Mouse (Mus musculus) lung, adult 10 weeks (tissue): ENCODE results near the gene Pnma5. TPM values are rescaled to one million over a fixed set of nuclear protein-coding genes. Genes with fewer than 3 reads are reported as not detected.

Experiments
- polyA plus RNA-seq: library from polyadenylated mRNA; stranded (reverse); fragments of 350-450 nt; fragmentation: Illumina TruSeq; extraction: RNeasy Lipid Tissue Mini Kit (QIAGEN cat#74804); gene quantifications from one replicate; pipeline ENCODE4 v1.2.3, GENCODE M21; 2014; ENCODE audit warnings: low read depth, low replicate concordance; ENCODE audit not compliant: insufficient read depth

Gene Pnma5
- polyA plus RNA-seq: not detected

GRCm38 (mm10) chrX:73037003-73037402 lies at the start of gene Pnma5:
TSS of gene Pnma5 (minus strand) at chrX:73037103.

DNA sequence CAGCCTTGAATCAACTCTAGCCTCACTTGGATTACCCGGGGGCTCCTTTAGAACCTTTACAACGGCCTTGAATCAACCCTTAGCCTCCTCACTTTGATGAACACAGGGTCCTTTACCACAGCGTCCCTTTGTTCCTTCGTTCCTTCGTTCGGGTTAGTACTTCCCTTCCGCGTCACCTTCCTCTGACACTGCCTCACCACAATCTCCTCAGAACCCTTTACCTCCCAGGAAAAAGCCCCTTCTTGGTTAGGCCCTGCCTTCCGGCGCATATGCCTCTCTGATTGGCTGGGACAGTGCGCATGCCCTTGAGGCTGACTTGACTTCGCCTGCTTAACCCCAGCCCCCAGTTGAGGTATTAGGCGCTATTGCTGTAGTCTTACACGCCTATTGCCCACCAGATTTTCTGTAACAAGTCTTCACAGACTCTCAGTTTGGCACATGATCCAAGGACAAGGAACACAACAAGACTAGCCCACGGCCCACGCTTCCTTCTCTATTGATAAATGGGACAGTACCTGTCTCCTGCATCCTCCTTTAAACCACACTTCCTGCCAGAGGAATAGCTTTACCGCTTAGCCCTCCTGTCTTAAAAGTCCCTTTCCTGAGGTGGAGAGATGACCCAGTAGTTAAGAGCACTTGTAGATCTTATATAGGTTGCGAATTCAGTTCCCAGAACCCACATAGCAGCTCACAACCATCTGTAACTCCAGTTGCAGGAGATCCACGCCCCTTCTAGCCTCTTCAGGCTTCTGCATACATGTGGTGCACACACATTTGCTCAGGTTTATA lies 45.6 kb upstream of the Pnma5 start, which contains the start of gene Xlr4a:
Gene Xlr4a (minus strand): TSS at position 212 of the 789 bp plus-strand sequence.

GRCm38 (mm10) chrX:73064415-73064793 lies 27.5 kb upstream of the Pnma5 start, which contains the start of gene Pnma3:
TSS of gene Pnma3 (plus strand) at chrX:73064787.

DNA sequence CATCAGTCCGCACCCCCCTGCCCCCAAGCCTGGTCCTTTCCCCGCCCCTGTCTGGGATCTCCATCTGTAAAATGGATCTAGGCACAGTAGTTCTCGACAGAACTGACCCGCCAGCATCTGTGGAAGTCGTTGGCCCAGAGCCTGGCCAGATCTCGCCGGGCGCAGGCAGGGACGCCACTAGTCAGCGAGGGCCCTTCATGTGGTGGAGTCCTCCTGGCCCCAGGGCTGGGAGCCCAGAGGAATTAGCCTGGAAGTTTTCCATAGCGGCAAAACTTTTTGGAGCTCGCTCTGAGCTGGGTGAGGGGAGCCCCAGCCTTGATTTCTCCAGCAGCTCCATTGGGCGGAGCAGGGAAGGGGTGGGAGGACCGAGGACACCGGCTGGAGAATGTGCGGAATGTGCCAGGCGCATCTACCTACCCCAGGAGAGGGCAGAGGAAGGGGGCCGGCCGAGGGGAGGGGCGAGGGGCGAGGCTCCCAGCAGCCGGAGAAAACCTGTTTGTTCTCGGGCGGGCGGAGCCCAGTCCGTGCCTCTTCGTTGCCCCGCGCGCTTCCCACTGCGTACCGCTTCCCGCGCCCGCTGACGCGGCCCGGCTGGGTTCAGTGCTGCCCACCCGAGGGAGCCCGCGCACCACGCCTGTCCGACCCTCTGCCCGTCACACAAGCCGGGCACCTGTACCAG lies 49.9 kb downstream of the Pnma5 start, which contains the start of gene Zfp185:
Gene Zfp185 (plus strand): TSS at position 499 of the 679 bp plus-strand sequence.

Other genes starting within 250 kb of the Pnma5 start
- 0.49 TPM for gene Gabrq, start 211.9 kb downstream of the Pnma5 start, polyA plus RNA-seq
- 80.2 TPM for gene Cetn2, start 118.7 kb downstream of the Pnma5 start, polyA plus RNA-seq
- gene Nsdhl, start 118.5 kb downstream of the Pnma5 start, polyA plus RNA-seq: 14.0 TPM
- 4.2 TPM for gene Zfp185, start 49.8 kb downstream of the Pnma5 start, polyA plus RNA-seq
- not detected for gene Pnma3, start 27.7 kb upstream of the Pnma5 start, polyA plus RNA-seq
- gene Xlr4a, start 45.4 kb upstream of the Pnma5 start, polyA plus RNA-seq: 2.3 TPM
- gene Xlr3a, start 60.0 kb upstream of the Pnma5 start, polyA plus RNA-seq: 0.30 TPM
- gene Gm14685, start 79.9 kb upstream of the Pnma5 start, polyA plus RNA-seq: not detected
- gene Xlr5b, start 111.7 kb upstream of the Pnma5 start, polyA plus RNA-seq: not detected
- gene DXBay18, start 112.3 kb upstream of the Pnma5 start, polyA plus RNA-seq: 0.70 TPM
- gene Spin2d, start 139.9 kb upstream of the Pnma5 start, polyA plus RNA-seq: not detected
- gene Xlr3b, start 155.1 kb upstream of the Pnma5 start, polyA plus RNA-seq: 1.1 TPM
- gene Xlr4b, start 177.2 kb upstream of the Pnma5 start, polyA plus RNA-seq: 3.0 TPM
- 6.4 TPM for gene F8a, start 191.2 kb upstream of the Pnma5 start, polyA plus RNA-seq
- gene Xlr4c, start 206.0 kb upstream of the Pnma5 start, polyA plus RNA-seq: 1.5 TPM
- not detected for gene Xlr3c, start 228.3 kb upstream of the Pnma5 start, polyA plus RNA-seq